Mouse (Mus musculus) adrenal gland, postnatal 36 days (tissue): ENCODE data around the gene Art3. TPM values are rescaled to one million over a fixed set of nuclear protein-coding genes. Genes with fewer than 3 reads are reported as not detected.

ENCODE experiments used
- DNase-seq, 2 experiments: peaks; one replicate each; pipeline ENCODE4 v3.0.0; 2021; ENCODE audit warnings: mixed read lengths in 1 of 2
- total RNA-seq, 2 experiments: library from RNA; stranded (reverse); gene quantifications; 2 replicates each; pipeline ENCODE4 v1.2.3; 2021

Art3 gene
- total RNA-seq, 2 experiments from 2014 or later, result 56.8 to 62.4 TPM

DNA sequence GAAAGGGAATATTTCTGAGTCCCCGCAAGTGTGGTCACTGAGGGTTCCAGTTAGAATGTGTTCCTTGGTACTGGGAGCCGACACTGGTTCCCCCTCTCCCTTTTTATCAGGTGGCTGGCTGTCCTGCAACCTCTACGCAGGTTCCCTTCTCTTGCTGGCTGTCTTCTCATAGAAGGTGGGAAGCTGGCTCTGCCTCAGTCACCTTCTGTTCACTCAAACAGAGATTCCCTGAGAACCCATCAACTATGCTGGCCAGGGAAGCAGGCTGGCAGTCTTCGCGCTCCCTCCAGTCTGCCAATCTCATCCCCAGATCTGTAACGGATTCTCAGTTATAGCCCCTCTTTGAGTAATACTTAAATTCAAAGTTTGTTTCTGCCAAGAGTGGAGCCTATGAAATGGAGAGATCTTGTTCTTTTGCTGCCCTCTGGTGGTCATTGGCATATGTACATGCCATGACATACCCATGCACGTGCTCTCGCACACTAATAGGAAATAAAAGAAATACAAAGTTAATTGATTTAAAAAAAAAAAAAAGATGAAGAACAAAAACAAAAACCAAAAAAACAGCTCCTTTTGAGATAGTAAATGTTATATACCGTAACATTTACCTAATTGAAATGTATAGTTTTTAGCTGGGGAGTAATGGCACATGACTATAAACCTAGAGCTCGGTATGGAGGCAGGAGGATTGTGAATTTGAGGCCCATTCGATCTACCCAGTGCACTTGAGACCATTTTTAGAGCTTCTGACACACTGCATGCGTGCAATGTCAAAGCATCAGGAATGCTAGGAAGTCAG, 50.1 kb downstream of the Art3 start:
- peak; percentile 73 to 85 for DNase-seq

DNA sequence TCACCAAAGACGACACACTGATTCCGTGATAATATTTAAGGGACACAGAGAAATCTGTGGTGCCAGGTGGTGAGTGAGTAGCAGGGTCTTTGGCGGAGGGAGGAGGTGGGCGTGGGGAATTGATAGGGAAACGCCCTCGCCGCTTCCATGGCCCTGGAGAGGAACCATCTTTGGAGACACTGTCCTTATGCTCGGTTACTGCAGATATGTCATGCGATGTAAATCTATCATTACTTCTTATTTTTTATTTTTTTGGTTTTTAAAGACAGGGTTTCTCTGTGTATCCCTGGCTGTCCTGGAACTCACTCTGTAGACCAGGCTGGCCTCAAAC, 50.7 kb downstream of the Art3 start:
- DNase-seq, result no peak

DNA sequence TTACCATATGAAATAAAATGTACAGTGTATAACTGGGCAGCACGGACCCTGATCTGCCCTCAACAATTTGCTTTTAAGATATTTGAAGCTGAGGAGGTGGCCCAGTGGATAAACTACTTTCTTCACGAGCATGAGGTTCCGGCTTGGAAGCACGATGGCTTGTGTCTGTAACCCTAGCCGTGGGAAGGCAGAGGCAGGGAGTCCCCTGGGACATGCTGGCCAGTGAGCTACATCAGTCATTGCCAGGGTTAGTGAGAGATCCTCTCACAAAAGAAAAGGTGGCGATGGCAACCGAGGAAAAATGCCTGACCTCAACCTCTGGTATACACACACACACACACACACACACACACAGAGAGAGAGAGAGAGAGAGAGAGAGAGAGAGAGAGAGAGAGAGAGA, 52.1 kb downstream of the Art3 start:
- DNase-seq, result no peak

DNA sequence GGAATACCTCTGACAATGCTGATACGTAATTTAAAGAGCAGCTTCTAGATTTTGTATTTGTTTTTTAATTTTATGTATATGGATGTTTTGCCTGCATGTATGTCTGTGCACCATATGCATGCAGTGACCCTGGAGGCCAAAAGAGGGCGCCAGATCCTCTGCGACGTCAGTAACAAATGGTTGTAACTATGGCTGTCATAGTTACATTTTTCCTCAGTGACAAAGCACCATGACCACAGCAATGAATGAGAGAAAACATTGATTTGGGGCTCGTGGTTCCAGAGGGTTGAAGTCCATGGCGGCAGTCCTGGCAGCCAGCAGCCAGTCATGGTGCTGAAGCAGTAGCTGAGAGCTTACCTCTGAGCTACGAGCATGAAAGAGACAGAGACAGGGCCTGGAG, 53.2 kb downstream of the Art3 start:
- peak in 1 of 2 experiments; percentile 52 for DNase-seq

DNA sequence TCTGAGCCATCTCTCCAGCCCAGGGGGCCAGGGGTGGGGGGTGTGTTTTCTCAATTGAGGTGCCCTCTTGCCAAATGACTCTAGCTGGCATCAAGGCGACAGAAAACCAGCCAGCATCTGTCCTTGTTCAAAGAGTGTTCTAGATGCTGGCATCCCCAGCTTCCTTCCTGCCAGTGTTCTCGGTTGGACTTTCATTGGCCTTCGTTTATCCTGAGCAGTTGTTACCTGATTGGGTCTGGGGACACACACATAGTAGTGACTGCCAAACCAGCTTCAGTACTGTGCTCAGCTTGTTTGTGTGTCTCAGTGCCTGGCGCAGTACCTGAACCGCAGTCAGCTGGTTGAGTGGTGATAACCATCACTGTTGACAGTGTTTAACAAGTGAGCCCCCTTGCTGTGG, 54.5 kb downstream of the Art3 start:
- no peak for DNase-seq

DNA sequence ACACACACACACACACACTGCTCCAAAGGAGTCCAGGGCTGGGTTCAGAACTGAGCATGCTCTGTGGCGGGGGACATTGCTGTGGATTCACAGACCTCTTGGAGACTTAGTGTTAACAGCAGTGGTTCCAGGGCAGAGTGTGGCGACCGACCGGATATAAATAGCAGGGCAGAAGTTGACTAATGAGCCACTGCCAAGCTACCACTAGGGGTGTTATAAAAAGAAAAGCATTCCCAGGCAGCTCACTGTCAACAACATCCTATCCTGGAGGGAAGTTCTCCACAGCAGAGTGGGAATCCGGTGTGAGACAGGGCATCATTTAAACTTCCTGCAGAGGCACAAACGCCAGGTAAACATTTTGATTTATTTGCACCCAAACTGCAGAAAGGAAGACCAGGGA, 55.0 kb downstream of the Art3 start:
- peak in 1 of 2 experiments; percentile 35 for DNase-seq

DNA sequence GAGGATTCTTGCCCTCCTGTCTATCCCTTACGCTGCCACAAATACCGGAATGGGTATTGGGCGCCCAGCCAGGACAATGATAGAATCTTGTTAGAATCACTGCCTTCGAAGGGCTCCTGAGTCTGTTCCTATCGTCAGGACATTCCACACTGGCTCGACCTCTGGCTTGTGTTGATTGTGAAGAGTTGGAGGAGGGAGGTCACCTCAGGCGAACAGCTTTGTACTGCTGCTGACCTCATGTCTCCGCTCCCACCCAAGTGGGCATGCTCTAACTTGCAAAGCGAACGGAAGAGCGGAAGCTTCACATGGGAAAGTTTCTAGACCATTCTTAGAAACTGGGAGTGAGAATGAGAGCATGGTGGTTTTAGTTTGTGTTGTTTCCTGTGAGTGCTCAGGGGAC, 55.8 kb downstream of the Art3 start:
- peak; percentile 59 to 60 for DNase-seq

DNA sequence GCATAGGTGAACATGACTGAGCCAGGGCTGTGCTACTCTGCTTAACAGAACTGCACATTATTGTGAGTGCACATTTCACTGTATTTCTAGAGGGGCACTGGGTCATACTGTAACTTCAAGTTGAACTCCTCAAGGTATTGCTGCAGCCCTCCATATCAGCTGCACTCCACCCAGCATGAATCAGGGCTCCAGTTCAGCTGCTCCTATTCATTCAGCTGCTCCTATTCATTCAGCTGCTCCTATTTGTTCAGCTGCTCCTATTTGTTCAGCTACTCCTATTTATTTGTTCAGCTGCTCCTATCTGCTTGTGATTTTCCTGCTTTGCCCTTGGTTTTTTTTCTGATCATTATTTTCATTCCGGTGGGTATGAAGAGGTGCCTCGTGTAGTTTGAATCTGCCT, 58.4 kb downstream of the Art3 start:
- DNase-seq, result no peak

DNA sequence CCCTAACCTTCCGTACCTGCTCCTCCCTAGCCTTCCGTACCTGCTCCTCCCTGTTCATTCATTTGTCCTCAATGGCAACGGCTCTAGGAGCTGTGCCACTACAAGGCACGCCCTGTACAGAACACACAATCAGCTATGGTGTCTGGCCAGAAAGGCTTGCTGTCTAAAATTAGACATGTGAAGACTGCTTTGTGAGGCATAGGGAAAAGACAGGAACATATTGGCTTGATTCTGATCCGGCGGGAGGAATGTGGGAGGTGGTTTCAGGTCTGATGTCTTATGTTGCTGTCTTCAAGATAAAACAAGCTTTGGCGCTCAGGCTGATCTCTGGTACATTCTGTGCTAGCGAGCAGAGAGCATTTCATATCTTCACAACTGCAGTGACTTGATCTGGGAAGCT, 59.0 kb downstream of the Art3 start:
- DNase-seq, result no peak

DNA sequence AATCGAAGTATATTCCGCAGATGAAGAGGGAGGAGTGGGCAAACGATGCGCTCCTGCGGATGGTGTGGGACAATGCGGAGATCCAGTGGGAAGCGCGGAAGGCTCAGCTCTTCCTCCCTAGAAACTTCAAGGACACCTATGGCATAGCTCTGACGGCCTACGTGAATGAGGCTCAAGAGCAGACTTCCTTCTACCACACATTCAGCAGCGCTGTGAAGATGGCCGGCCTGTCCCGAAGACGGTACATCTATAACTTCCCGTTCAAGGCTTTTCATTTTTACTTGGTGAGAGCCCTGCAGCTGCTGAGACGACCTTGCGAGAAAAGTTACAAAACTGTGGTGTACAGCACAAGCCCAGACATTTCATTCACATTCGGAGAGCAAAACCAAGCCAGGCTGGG, 60.9 kb downstream of the Art3 start:
- DNase-seq, result no peak

DNA sequence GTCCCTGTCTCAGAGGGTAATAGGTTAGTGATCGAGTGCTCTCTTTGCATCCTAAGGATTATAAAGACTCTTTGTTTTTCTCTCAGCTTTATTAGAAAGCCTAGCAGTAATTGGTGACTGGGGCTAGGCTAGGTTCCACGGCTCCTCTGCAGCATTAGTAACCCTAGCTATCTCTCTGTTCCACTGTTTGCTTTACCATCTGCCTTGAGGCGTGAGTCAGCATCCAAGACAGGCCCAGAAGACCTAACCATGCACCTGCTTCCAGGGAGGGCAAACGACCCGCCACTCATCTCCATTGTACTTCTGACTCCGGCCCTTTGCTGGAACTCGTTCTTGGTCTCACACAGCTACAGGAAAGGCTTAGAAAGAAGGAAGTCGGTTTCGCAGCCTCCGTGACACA, 62.2 kb downstream of the Art3 start:
- DNase-seq, result no peak

DNA sequence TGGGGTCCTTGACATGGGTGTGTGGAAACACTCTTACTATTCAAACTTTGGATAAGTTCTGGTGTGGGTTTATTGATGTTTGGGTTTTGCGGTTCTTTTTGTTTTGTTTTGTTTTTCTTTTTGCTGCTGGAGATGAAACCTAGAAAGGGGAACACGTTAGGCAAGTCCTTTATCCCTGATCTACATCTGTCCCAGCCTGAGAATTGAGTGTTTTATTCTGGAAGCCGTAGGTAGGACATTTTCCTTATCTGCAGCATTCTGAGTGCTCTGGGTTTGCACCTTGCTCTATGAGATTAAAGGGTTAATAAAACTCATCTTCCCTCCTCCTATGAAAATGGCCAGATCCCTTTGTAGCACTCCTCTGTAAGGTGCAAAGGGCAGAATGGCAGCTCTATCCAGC, 64.1 kb downstream of the Art3 start:
- no peak for DNase-seq

DNA sequence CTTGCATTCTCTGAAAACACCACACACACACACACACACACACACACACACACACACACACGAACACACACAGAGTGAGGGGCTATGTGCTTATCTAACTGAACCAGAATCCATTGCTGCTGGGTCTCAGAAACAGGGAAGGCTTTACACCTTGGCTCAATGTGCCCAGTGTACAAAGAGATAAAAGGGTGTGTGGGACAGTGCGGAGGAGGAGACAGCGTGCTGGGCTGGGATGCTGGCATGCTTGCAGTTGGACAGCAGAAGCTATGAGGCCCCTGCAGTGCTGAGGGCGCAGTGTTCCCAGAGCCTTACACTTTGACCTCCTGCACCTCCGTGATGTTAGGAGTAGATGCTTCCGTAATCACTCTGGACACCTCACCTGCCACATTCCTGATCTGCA, 64.8 kb downstream of the Art3 start:
- no peak for DNase-seq

DNA sequence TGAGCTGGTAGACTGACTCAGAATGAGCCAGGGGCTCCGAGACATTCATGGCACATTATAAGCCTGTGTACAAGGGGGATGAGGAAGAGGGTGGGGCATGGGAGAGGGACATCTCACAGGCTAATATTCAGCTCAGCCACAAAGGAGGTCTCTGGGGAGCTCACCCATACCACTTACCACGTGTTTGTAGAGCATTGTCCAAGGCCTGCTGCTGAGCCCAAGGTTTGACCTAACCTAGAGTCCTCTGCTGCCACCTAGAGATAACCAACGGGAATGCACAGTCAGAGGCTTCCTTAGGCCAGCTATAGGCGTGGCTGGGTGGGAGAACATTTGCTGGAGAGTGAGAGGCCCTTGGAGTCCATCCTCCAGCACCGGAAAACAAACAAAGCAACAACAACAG, 66.5 kb downstream of the Art3 start:
- DNase-seq, result peak; percentile 79 to 84

DNA sequence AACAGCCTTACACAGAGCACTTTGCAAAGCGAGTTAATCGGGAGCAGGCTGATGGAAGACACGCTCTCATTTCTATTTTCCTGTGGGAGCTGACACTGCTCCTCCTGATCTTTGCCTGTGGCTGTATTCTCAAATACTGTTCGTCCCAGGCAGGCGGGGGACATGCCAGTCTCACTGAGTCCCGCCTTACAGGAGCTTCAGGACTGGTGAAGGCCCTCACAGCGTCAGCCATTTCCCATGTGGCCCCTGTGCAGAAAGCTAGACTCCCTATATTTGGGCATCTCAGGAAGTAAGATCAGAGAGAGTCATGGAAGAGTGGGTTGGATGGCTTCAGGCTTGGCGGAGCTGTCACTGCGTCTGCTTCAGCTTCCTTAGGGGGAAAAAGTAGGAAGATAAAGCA, 71.2 kb downstream of the Art3 start:
- DNase-seq, result no peak

DNA sequence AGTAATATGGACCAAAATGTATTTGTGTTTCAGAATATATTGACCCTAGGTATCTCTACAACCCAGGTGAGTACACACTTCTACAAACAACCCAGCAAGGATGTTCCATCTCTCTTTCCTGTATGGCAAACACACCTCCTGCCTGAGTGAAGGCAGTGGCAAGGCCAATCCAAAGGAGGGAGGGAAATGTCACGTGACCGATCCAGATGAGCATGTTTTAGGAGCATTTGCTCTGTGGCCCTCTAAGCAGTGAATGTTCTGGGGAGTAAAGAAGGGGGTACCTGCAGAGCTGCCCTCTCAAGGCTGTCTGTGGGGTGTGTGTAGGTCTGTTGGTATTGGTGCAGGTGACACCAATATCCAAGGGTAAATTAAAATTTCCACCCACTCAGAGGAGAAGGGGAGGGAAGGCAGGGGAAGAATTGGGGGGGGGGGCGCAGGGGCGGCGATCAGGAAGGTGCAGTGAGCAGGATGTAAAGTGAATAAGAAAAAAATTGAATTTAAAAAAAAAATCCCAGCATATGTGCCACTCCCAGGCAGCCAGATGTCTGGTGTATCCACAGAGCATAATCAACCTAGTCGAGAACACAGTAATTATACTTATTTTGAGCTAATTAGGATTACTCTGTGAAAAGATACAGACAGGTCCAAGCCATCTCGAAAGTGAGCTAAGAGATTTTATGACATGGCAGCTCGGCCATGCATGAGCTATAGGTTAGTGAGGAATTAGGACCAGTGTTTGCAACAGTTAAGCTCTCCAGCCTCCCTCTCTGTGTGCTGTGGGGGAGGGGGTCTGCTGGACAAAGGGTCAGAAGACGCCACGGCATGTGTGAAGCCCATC, 72.2 kb downstream of the Art3 start:
- no peak for DNase-seq

DNA sequence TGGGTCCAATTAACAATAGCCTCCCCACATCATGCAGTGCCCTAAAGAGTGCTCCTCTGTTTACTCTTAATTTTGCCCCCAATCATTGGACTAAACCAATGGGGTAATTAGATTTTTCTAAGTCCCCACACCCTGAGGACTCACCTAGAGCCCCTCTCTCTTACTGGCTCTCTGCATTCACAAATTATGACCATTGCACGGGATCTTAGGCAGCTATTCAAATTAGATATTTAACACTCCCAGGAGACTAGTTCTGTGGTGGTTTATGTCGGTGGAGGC, 72.7 kb downstream of the Art3 start:
- DNase-seq, result no peak

DNA sequence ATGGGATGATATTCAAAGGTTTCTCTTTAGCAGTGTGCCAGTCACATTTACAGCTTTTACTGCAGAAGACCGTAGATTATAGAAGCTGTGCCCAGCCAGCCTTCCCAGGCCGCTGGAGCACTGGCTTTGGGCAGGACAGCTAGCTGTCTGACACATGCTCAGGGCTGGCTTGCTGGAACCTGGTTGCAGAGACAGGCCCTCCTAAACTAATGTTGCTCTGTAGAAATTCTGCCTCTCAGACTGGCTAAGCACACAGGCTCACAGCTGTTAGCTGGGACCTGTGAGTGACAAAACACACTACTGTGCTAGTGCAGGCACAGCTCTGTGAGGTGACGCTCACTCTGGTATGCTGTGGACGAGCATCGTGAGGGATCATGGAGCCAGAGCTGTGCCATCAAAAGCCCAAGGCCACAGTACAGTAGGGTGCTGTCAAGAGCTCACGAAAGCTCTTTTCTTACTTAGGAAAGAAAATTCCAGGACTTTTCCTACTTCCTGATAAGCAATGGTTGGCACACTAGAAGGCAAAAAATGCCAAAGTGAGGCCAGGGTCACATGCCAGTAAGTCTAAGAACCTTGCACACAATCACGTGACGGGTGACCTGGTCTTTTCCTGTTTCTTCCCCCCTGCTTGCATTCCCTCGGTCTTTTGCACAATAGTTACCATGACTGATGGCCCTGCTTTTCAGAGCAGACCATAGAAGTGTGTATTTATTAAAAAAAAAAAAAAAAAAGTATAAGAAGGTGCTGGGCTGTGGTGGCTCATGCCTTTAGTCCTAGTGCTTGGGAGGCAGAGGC, 77.9 kb downstream of the Art3 start:
- peak; percentile 51 to 52 for DNase-seq

DNA sequence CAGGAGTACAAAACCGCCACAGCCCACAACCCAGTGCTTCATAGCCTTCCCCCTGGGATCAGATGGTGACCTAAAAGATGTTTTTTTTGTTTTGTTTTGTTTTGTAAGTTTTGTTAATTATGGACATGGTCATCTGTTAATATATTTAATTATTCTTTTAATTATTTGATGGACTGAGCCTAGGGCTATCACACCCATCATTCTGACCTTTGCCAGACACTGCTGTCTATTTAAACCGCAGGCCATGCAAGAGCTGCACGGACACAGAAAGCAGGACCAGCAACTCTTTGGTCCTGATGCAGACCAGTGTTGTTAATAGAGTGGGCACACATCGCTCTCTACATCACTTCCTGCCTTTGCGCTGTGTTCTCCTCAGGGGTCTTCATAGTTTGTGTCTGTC, 78.9 kb downstream of the Art3 start:
- no peak for DNase-seq

DNA sequence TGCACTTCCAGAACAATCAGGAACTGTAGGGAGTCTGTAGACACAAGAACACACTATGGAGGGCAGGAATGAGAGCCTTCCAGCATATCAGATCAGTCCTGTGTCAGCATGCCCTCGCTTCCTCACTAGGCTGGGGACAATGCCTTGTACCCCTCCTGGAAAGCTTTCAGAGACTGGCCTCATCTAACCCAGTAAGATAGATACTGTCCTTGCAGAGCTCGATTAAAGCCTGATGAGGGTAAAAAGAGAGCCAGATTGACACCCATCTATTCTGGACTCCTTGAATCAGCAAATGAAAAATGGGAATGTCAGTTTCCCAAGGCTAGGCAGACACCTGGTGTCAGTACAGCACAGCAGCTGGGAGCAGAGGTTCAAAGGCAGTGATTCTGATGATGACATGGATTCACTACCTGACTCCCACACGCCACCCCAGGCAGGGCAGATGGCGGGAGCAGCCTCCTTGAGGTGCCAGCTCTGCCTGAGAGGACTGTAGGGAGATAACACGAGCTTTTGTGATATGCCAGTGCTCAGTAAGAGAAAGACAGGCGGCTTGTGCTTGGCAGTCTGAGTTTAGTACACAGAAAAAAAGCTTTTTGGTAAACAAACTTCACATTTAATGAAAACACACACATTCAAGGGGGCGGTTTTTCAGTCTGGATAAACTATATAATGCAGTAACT, 80.0 kb downstream of the Art3 start:
- no peak for DNase-seq

DNA sequence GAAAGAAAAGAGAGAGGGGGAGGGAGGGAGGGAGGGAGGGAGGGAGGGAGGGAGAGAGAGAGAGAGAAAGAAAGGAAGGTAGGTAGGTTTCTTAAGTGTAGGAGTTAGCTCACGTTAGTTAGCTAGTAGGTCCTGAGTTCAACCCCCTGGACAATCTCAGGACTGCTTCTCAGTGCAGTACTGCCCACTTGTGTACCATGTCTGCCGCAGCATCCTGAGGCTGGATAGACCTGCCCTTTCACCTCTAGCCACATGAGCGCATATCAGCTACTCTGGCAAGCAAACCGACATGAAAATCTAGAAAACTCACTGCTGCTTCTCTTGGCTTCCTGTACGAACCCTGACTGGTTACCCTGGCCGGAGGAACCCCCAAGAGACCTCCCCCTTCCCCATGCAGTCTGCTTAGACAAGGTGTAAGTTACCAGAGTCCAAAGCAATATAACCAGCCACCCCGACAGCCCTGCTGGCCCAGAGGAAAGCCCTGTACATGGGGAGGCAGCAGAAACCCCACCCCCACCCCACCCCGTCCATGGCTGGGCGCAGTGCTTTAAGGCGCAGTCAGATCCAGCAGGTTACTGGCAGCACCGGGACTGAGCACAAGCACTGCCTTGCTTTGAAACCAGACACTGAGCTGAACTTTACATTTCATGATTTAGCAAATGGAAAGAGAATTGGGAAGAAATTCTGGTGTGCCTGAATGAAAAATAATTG, 81.8 kb downstream of the Art3 start:
- no peak for DNase-seq

DNA sequence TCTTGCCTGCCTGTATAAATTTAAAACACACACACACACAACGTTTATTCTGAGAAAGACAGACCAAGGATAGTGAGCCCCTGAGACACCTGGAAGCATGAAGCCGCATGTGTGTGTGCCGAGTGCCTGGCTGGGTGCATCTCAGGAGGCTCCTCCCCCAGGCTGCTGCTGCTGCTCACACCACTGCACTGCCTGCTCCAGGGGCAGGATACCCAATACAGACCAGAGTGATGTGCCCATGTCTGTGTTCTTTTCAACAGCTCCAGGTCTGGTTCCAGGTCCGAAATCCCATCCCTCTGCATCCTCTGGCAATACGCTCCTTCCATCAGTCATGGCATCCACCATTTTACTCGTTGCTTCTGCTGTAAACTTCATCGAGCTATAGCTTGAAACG, 82.4 kb downstream of the Art3 start:
- no peak for DNase-seq
